Mouse (Mus musculus) layer of hippocampus, adult 11-12 months (tissue): ENCODE measurements at regions not wholly inside any gene's neighbourhood (a gene's known extent, or its start where the extent isn't known, plus 50 kb on each side); places are given as distances from the start of the nearest gene placed in this dataset.

Source experiments
- DNase-seq: peaks from one replicate; pipeline ENCODE4 v3.0.0; 2022; ENCODE audit warnings: low spot score

GRCm38 (mm10) chr3:157710790-157711381 lies 144.2 kb downstream of the Ptger3 start:
- DNase-seq: no peak

- DNase-seq: no peak
These were observed 133.3 kb downstream of the Ptger3 start for GRCm38 (mm10) chr3:157699961-157700360.

GRCm38 (mm10) chr3:157698529-157698928 lies 131.8 kb downstream of the Ptger3 start:
- no peak for DNase-seq

GRCm38 (mm10) chr3:157695128-157696075 lies 128.7 kb downstream of the Ptger3 start:
- DNase-seq: no peak
